Mouse (Mus musculus): ENCODE measurements at regions not wholly inside any gene's neighbourhood (a gene's known extent, or its start where the extent isn't known, plus 50 kb on each side); places are given as distances from the start of the nearest gene placed in this dataset.
A peak's percentile ranks its signal among the peaks of the same experiment; 100 is the strongest.

DNA sequence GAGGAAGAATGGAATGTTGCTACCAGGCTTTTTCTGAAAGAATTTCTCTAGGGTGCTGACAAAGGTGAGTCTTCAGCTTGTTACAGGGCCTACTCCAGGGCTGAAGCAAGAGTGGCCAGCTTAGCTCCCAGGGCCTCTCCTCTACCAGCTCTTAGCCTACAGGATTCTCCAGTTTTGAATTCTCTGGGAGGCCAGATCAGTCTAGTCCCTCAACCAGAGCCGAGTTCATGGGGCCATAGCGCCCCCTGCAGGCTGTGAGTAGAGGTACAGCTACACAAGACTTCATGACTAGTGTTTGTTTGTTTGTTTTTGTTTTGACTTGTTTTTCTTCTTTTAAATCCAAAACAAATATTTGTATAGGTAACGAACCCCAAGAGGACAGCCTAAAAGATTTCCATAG lies 211.8 kb upstream of the Eef2kmt start:
- DNase-seq (ENCODE audit: low spot score), result no peak

DNA sequence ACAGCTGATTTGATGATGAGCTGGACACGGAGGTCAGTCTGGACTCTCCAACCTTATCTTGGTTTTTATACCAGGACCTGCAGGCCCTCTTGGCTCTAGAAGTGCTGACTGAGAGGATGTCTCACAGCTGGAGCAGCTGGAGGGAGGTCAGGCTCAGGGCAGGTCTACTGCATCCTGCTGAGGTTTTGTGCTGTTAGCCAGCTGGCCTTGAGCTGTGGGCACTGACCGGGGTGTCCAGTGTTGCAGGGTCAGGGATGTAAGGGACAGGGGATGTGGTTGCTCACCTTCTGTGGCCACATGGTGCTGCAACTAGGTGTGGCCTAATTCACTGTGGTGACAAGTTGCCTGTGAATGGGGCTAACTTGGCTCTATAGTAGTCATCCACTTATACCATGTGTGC lies 211.0 kb upstream of the Eef2kmt start:
- DNase-seq (ENCODE audit: low spot score), result no peak

GRCm38 (mm10) chr16:5455352-5455965 lies 199.7 kb upstream of the Eef2kmt start:
- DNase-seq (ENCODE audit: low spot score), result no peak

GRCm38 (mm10) chr16:5454243-5454642 lies 198.5 kb upstream of the Eef2kmt start:
- DNase-seq (ENCODE audit: low spot score), result no peak

- DNase-seq (ENCODE audit: low spot score), result peak; percentile 4
Observed at GRCm38 (mm10) chr16:5452971-5453370, 197.2 kb upstream of the Eef2kmt start.

DNA sequence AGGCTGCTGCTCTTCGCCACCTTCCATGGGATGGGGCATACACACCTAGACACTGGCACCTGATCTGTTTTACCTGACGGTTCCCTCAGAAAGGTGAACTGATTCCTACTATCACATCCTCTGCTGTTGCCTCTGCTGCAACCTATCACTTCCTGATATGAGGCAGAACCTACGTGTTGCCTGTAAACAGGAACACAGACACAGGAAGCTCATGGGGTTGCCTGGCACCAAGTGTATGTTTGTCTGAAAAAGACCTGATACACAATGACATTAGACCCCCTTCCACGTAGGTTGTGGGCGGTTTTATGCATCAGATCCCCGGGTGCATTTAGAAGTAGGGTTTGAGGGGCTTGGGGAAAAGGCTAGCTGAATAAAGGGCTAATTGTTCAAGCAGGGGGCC lies 190.0 kb upstream of the Eef2kmt start:
- no peak for DNase-seq (ENCODE audit: low spot score)

DNA sequence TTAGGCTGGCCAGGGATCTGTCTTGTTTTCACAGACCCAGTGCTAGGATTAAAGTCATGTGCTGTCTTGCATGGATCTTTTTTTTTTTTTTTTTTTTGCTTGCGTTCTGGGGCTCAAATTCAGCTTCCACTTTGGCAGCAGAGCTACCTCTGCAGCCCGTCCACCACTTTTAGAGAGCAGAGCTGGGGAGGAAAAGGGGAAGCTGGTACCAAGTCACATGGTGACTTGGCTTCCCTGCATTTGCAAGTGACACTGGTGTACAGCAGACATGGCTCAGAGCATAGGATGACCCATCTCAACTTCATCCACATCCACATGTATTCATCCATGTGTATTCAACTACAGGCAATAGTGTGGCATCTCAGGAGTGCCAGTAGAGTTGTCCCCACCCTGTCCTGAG lies 189.0 kb upstream of the Eef2kmt start:
- DNase-seq (ENCODE audit: low spot score), result no peak

DNA sequence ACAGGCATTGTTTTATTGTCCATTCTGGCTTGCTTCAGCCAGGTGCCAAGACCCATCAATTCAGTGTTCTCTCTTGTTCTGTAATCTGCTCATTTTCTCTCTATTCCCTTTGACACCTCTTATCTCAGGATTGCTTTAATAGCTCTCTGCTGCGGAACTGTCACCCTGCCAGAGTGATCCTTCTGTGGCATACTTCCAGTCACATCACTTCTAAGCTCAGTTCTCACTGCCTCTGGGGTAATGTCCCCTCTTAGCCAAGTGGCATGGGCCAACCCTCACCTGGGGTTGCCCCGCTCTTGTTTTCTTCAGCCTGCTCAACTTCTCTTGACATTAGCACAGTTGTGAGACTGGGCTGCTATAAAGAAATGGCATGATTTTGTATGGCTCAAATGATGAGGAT lies 183.9 kb upstream of the Eef2kmt start:
- DNase-seq (ENCODE audit: low spot score), result no peak

DNA sequence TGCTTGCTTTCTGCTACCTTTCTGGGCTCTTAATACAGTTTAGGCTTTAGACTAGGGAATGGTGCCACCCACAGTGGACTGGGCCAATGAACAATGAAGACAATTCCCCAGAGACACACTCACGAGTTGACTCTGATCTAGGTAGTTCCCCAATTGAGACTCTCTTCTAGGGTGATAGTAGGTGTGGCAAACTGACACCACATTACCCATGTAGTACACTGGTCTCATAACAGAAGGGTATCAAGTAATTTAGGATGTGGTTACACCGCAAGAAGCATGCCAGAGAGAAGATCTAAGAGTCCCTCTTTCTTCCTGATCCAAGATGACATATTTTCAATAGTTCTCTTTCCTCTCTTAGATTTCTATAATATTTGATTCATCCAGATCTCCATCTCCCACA lies 182.6 kb upstream of the Eef2kmt start:
- no peak for DNase-seq (ENCODE audit: low spot score)

DNA sequence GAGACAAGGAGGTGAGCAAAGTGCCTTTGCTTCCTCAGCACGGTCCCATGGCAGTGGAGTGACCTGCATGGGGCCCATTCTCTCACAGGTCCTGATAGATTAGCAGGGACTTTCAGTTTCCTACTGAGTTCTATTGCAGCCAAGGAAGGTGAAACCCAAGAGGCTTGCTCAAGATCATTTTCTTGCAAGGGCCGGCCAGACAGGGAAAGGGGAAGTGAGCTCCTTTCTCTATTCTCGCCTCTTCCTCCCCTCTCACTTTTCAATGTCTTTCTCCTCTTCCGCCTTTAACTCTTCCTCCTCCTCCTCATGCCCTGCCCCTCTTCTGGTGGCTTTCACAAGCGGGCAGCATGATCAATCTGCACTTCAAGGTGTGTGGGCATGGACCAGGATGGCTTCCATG lies 175.9 kb upstream of the Eef2kmt start:
- DNase-seq (ENCODE audit: low spot score), result no peak

GRCm38 (mm10) chr16:5431111-5431510 lies 175.3 kb upstream of the Eef2kmt start:
- DNase-seq (ENCODE audit: low spot score), result no peak

DNA sequence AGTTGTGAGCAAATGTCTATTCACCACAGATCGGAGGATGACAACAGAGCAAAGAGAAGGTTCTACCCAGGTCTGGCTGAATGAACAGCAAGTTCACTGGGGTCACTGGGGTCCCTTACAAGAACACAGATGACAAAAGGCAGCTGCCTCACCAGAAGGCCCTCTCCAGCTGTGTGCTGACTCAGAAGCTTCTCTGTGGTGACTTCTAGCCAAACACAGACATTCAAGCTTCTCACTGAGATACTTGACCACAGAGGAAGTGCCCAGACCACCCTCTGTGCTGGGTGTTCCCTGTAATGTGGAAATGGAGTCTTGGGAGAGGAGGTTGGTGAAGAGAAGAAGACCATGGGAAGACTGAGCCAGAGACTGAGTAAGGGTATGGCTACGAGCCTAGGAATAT lies 173.7 kb upstream of the Eef2kmt start:
- no peak for DNase-seq (ENCODE audit: low spot score)

- DNase-seq (ENCODE audit: low spot score), result no peak
Observed at GRCm38 (mm10) chr16:5425908-5426307, 170.1 kb upstream of the Eef2kmt start.

- DNase-seq (ENCODE audit: low spot score), result no peak
Observed at GRCm38 (mm10) chr16:5422041-5422440, 166.3 kb upstream of the Eef2kmt start.

- no peak for DNase-seq (ENCODE audit: low spot score)
Observed at GRCm38 (mm10) chr16:5421591-5421990, 165.8 kb upstream of the Eef2kmt start.

DNA sequence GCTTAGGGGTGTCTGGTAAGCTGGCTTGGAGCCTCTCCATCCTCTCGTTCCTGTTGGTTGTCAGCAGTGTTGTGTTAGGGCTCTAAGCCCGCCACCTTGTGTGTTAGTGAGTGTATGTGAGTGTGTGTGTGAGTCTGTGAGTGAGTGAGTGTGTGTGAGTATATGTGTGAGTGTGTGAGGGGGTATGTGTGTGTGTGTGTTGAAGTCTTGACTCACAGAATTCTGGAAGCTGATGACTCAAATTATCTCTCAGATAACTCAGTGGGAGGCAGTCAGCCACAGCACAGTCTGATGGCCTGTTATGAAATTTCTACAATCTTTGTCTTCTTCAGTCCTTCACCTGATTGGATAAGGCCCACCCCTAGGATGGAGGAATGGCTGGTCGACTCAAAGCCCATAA lies 163.7 kb upstream of the Eef2kmt start:
- no peak for DNase-seq (ENCODE audit: low spot score)

DNA sequence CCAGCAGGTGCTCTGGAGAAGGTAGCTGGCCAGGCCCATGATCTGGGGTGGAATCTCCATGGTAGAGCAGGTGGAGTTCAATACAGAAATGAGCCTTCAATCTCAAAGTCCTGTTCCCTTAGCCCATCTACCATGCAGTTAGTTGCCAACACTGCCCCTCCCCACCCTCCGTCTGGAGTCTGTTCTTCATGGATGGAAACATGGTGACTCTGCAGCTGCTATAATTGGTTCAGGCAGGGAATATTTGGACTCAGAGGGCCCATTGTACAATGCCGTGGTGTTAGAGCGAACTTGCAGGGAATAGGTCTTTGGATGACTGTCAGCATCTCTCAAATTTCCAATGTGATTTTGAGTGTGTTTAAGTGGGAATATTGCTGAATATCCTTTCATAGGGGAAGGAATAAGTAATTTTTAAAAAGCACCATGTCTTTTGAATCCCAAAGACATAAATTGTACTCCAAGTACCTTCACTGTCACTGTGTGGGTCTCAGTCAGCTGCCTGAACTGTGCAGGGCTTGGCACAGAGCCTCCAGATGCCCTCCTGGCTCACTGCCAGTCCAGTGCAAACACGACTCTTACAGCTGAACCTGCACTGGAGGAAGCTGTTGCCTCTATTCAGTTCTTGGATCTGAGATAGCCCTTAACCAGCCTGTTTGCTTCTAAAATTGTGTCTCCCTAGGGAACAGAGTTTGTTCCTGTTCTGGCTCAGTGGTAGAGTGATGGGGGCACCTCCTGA lies 162.8 kb upstream of the Eef2kmt start:
- no peak for DNase-seq (ENCODE audit: low spot score)

DNA sequence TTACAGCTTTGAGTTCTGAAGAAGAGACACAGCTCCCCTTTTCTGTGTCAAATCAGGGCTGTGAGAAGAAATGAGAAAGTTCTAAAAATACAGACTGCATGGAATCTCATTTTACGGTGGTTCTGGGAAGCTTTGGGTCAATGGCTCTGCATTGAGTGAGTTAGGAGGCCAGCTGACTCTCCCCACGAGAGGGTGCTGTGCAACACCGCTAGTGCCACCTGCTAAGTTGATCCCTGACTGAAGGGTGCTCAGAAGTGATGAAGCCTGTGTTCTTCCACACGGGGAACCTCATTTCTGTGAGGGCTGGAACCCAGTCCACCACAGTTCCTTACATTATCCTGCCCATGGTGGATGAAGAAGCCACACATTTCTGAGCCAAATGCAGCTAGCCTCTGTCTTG lies 159.5 kb upstream of the Eef2kmt start:
- DNase-seq (ENCODE audit: low spot score), result no peak

DNA sequence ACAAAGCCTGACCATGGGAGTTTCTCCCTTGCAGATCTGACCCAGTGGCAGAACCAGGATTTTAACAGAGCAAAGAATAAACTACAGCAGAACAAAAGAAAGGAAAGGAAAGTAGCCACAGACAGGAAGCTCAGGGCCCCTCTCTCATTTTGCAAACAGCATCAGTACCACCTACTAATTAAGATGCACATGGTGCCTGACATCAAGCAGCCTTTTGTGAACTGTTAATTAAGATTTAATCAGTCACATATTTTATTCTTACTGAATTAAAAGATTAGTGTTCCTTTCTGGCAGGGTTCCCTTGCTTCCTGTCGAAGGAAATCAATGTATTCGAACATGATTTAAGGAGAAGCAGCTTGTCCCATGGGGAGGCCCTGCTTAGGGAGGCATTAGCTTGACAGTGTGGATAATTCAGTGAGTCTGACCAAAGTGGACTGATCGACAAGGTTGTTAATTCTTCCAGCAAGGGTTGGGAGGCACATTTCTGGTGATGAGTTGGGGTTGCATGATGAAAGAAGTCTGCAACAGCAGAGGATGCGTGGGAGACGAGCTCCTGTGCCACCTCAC lies 156.1 kb upstream of the Eef2kmt start:
- DNase-seq (ENCODE audit: low spot score), result no peak

- DNase-seq (ENCODE audit: low spot score), result peak; percentile 9
Observed at GRCm38 (mm10) chr16:5406711-5407110, 150.9 kb upstream of the Eef2kmt start.

DNA sequence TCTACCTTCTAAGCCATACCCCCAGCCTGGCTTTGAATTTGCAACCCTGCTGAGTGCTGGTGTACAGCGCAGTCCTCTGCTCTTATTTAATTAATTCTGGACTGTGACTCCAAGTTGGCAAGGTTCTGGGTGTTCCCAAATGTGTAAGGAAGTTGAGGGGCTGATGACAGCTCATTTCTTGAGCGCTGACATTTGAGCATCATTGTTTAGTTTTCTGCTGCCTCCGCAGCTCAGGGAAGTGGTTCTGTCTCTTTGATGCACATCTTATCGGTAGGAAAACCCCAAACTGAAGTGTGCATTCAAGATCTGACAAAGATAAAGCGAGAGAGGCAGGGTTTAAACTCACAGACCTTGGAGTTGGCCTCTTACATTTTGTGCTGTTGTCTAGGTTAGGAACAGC lies 137.6 kb upstream of the Eef2kmt start:
- no peak for DNase-seq (ENCODE audit: low spot score)

DNA sequence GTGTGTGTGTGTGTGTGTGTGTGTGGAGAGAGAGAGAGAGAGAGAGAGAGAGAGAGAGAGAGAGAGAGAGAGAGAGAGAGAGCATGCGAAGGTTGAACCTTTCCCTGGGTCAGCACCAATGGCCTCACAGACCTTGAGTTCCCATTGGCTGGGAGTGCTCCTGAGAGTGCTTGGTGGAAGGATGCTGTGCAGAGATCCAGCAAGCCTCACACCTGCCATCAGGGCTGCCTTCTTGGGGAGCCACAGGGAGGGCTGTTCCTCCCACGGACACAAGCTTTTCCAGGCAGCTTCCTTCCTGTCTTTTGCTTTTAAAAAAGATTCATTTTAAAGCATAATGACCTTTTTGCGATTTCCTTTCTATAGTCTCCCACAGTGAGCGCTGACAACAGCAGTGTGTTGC lies 127.1 kb upstream of the Eef2kmt start:
- DNase-seq (ENCODE audit: low spot score), result no peak

GRCm38 (mm10) chr16:5382228-5382884 lies 126.6 kb upstream of the Eef2kmt start:
- no peak for DNase-seq (ENCODE audit: low spot score)

Measured in spleen, adult 12 weeks (tissue).